Mouse (Mus musculus) liver, adult 2 months (tissue): ENCODE measurements around the gene Slc4a10.

Experiments used
- CTCF ChIP-seq: fragments of 200-500 bp; IDR thresholded peaks from 2 replicates; pipeline ENCODE4 v1.5.1; 2011; ENCODE audit warnings: low read depth, low read length, control low read depth
- POLR2A ChIP-seq: fragments of 200-500 bp; IDR thresholded peaks from 2 replicates; pipeline ENCODE4 v1.6.1; 2011; ENCODE audit warnings: low read length, control low read depth; ENCODE audit not compliant: insufficient read depth; ENCODE audit errors: extremely low read depth

DNA sequence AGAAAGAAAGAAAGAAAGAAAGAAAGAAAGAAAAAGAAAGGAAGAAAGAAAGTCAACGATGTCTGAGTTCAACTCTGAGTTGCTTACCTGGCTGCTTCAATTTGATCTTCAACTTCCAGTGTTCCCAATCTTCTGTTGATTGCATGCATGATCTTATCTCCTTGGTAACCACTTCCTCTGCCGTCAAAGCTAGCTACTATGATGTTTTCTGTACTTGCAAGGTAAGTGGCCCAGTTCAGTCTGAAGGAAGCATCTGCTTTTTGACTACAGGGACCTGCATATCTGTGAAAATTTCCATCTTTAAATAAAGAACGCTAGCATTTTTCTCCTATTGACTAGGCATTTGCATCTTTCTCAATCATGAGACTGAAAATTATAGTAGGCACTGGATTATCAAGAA lies 305.8 kb downstream of the Slc4a10 start:
- TF ChIP-seq POLR2A (no peak), CTCF (no peak)
